Mouse (Mus musculus) lung, adult 2 months (tissue): ENCODE measurements around the gene Odf3l2.

Experiments used
- CTCF ChIP-seq: fragments of 200-500 bp; IDR thresholded peaks from 2 replicates; pipeline ENCODE4 v1.5.1; 2011; ENCODE audit warnings: mild to moderate bottlenecking, low read length, control low read depth; ENCODE audit not compliant: insufficient read depth
- POLR2A ChIP-seq: fragments of 200-500 bp; IDR thresholded peaks from 2 replicates; pipeline ENCODE4 v1.6.1; 2011; ENCODE audit warnings: low read depth, mild to moderate bottlenecking, control low read depth, low read length, borderline replicate concordance; ENCODE audit errors: extremely low read depth

DNA sequence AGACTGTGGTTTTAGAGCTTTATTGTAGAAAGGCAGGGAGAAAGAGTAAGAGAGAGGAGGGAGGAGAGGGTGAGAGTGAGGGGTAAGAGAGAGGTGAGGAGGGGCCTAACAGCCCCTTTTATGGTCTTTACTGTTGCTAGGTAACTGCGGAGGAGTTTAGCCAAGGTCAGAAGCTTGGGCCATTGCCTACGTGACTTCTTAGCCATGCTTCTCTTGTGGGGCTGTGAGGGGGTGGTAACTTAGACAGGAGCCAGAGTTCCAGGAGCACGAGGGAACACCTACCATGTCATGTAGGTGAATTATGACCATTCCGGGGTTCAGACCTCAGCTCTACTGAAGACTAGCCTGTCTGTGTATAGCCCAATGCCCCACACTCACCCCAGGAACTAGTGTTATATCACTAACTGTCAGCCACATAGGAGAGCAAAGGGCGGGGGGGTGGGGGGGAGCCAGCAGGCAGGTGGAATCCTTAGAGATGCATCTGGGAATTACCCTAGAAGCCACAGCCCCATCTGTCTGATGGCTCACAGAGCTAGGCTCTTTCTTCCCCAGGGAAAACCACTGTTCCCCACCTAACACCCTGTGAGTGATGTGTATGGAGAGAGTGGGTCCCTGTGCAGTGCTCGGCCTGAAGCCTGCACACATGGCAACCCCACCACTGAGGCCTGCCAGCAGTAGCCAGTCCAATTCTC, 26.0 kb upstream of the Odf3l2 start:
- TF ChIP-seq POLR2A (no peak), CTCF (no peak)
